Mouse (Mus musculus): ENCODE results near the gene Nsun4.

The Nsun4 gene

GRCm38 (mm10) chr4:116053399-116053961 is at the start of gene Nsun4:
Nsun4 (minus strand) TSS chr4:116053876.
- peak; percentile 93 to 95 for DNase-seq

- no peak for DNase-seq
Measured at GRCm38 (mm10) chr4:116100959-116101358, 47.3 kb upstream of the Nsun4 start.

- DNase-seq = peak in 1 of 2 experiments; percentile 7
Measured at GRCm38 (mm10) chr4:116097211-116097610, 43.5 kb upstream of the Nsun4 start.

- DNase-seq = no peak
Measured at GRCm38 (mm10) chr4:116096291-116096690, 42.6 kb upstream of the Nsun4 start.

- DNase-seq = no peak
Measured at GRCm38 (mm10) chr4:116088510-116089249, 35.0 kb upstream of the Nsun4 start.

- no peak for DNase-seq
Measured at GRCm38 (mm10) chr4:116077240-116078095, 23.8 kb upstream of the Nsun4 start.

- peak; percentile 29 to 32 for DNase-seq
Measured at GRCm38 (mm10) chr4:116076369-116077231, 22.9 kb upstream of the Nsun4 start.

- DNase-seq = peak; percentile 70 to 73
Measured at GRCm38 (mm10) chr4:116075631-116076368, 22.1 kb upstream of the Nsun4 start.

- peak; percentile 94 for DNase-seq
Measured at GRCm38 (mm10) chr4:116074861-116075620, 21.4 kb upstream of the Nsun4 start, which contains the start of the genes Uqcrh and Lrrc41. Uqcrh (minus strand) TSS chr4:116075071. Lrrc41 (plus strand) TSS chr4:116075269.

GRCm38 (mm10) chr4:116074145-116074675 is 20.5 kb upstream of the Nsun4 start:
- no peak for DNase-seq

- no peak for DNase-seq
Measured at GRCm38 (mm10) chr4:116073146-116073545, 19.5 kb upstream of the Nsun4 start.

- DNase-seq = peak in 1 of 2 experiments; percentile 27
Measured at GRCm38 (mm10) chr4:116070116-116070515, 16.4 kb upstream of the Nsun4 start.

- no peak for DNase-seq
Measured at GRCm38 (mm10) chr4:116063855-116064254, 10.2 kb upstream of the Nsun4 start.

GRCm38 (mm10) chr4:116059012-116059726 is 5.5 kb upstream of the Nsun4 start:
- DNase-seq = no peak

GRCm38 (mm10) chr4:116057559-116057958 is 3.9 kb upstream of the Nsun4 start:
- no peak for DNase-seq

GRCm38 (mm10) chr4:116052526-116053293 is 966 bp downstream of the Nsun4 start:
- peak; percentile 67 to 75 for DNase-seq

- no peak for DNase-seq
Measured at GRCm38 (mm10) chr4:116049211-116049610, 4.5 kb downstream of the Nsun4 start.

- DNase-seq = peak; percentile 92 to 95
Measured at GRCm38 (mm10) chr4:116048130-116048920, 5.4 kb downstream of the Nsun4 start.

Measured in lung, adult 18-20 months (tissue).